Mouse (Mus musculus) ovary, postnatal 10 days (tissue): ENCODE data around the gene Rspo1.
"Not testable (repeated sequence)": the region's sequence is repeated elsewhere in the genome, so short reads cannot be mapped to it uniquely, and the experiment has no call there.

Experiments
- DNase-seq: peaks from one replicate; pipeline ENCODE4 v3.0.0; 2022; ENCODE audit warnings: low spot score

Rspo1 gene

GRCm38 (mm10) chr4:124985671-124986602 lies at the start of gene Rspo1:
Gene Rspo1, plus strand, starts transcription at chr4:124986430.
- DNase-seq = no peak

DNA sequence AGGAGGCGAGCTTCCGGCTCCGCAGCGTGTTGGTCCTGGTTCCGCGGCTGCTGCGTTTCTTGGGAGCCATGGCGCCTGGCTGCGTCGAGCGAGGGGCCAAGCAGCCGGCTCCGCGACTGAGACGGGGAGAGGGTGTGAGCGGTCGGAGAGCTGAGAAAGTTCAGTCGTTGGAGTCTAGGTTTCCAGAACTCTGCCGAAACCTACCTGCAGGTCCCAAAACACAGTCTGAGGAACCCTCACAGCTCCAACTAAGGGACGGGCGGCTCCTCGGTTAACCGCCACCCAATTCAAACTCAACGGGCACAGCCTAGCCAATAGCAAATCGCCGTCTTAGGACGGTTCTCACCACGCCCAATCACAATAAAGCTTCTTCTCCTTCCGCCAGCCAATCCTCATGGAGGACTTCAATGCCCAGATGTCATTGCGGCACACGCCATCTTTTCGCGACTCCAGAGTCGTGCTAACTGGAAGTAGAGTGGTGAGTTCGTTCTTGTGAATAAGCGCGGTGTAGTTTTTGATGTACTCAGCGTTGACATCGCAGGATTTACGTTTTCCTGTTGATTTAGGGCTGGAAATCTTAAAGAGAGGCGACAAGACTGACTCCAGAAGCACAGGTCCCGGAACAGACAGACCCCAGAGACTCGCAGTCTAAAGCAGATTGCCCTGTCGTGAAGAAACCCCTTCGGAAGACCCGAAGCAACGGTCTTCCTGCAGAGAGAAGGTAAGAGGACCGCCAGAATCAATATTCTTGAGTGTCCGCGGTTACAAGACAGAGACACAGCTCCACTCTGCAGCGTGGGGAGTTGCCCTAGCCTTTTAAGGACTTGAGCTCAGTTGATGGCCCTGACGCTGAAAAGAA lies 49.4 kb upstream of the Rspo1 start, which contains the start of gene 9930104L06Rik:
Gene 9930104L06Rik (plus strand): TSS at position 436 of the 859 bp plus-strand sequence.
- peak; percentile 83 for DNase-seq

DNA sequence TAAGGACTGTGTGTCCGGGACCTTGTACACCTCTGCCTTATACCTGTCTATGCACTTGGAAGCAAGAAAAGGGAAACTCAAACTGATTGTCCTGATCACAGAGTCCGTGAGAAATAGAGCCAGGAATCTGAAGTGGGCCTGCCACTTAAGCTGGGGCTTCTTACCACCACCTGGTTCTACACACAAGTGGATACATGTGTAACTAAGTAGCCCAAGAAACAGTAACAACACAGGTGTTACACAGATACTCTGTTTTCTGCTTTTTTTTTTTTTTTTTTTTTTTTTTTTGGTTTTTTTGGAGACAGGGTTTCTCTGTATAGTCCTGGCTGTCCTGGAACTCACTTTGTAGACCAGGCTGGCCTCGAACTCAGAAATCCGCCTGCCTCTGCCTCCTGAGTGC lies 47.0 kb upstream of the Rspo1 start, which contains the start of gene Cdca8:
Gene Cdca8 (minus strand): TSS at position 101 of the 400 bp plus-strand sequence.
- DNase-seq = not testable (repeated sequence)

GRCm38 (mm10) chr4:124943022-124943421 lies 43.2 kb upstream of the Rspo1 start:
- peak; percentile 73 for DNase-seq

DNA sequence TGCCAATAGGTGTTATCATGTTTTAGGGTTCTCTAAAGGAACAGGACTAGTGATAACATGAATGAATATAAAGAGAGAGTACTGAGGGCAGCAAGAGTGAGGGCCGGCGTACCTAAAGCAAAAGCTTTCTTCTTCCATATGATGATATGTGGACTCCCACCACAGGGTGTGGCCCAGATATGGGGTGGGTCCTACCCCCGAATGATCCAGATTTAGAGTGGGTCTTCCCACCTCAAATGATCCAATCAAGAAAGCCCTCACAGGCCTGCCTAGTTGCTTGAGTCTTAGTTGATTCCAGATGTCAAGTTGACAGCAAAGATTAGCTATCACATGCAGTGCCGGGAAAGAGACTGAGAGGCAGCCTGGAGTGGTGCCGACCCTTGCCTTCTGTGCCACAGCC lies 42.4 kb upstream of the Rspo1 start:
- no peak for DNase-seq

DNA sequence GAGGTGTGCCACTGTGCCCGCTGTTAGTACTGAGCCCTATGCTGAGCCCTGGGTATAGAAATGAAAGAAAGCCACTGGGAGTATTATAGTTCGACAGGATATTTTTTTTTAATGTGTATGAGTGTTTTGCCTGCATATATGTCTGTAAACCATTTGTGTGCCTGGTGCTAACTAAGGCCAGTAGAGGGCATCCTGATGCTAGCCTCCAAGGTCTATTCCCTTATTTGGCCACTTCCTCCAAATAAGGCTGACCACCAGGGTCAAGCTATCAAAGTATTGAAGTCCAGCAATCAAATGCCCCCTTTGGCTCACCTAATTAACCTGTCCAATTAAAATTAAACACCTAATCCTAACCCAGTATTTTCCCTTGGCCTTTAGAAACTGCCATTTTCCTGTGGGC lies 41.3 kb upstream of the Rspo1 start:
- no peak for DNase-seq

- no peak for DNase-seq
Measured at GRCm38 (mm10) chr4:124949488-124949887, 36.7 kb upstream of the Rspo1 start.

DNA sequence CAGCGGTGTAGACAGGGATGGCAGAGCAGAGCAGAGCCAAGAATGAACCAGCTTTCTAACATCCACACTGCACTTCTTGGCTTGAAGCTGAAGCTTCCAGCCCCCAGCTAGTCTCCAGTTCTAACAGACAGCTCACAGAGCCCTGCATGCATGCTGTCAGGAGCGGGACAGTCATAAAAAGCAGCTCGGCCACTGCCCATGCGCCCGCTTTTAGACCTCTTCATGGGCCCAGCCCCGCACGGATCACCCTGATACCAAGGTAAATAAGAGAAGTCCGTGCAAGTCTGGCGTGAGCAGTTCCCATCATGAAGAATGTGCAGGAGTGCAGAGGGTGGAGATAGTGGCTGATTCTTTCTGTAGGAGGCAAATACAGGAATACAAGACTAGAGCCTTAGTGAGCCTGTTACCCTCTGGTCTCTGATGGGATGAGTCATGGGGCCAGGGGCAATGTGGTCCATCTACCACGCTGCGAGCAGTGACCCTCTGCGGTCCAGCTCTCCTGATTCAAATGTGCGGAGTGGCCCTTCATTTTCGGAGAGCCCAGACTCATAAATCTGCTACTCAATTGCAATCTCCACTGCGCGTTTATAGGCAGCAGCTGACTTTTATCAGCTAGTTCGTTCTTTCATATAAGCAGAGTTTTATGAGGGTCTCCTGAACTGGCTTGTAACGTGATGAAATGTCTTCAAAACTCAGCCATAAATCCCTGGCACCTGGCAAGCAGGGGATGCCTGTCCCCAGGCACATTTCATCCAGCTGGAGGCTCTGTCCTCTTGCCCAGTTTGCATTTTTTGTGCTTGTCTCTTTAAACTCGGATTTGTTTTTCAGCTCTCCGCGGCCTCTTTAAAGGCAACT lies 35.8 kb upstream of the Rspo1 start:
- DNase-seq = no peak

GRCm38 (mm10) chr4:124951036-124951433 lies 35.2 kb upstream of the Rspo1 start:
- no peak for DNase-seq

- no peak for DNase-seq
Measured at GRCm38 (mm10) chr4:124953546-124953945, 32.7 kb upstream of the Rspo1 start.

DNA sequence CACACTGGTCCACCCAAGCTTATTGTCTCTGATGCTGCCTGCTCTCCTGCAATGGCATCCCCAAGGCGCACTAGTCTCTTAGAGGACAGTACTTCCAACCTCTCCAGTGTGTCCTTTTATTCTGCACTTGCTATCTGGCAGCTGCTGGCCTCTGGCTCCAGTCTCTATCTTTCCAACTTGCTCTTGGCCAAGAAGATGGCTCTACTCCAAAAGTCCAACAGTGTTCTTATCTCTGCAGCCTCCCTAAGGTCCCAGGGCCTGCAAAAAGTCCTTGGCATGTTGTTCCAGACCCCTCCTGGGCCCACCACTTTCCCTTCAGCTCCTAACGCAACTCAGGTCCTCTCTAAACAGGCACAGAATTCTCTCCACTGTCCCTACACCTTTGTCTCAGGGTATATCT lies 28.9 kb upstream of the Rspo1 start:
- DNase-seq = no peak

GRCm38 (mm10) chr4:124959062-124959461 lies 27.2 kb upstream of the Rspo1 start:
- DNase-seq = no peak

- no peak for DNase-seq
Measured at GRCm38 (mm10) chr4:124960940-124961339, 25.3 kb upstream of the Rspo1 start.

DNA sequence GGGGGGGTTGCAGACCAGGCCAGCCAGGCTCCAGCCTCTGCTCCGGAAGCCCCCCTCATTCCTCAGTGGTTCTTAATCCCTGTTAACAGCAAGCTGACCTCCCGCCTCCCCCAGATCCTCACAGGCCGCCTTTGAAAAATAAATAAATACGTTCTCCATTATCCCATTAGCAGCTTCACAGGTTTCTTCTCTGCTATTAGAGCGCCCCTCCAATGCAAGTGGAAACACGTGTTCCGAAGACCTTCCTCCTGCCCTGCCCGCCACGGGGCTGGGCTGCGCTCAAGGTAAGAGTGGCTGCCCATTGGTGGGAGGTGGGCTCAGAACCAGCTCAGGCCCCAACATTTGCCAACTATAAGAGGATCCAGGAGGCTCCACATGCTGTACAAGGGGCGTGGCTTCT lies 23.7 kb upstream of the Rspo1 start:
- DNase-seq = no peak

DNA sequence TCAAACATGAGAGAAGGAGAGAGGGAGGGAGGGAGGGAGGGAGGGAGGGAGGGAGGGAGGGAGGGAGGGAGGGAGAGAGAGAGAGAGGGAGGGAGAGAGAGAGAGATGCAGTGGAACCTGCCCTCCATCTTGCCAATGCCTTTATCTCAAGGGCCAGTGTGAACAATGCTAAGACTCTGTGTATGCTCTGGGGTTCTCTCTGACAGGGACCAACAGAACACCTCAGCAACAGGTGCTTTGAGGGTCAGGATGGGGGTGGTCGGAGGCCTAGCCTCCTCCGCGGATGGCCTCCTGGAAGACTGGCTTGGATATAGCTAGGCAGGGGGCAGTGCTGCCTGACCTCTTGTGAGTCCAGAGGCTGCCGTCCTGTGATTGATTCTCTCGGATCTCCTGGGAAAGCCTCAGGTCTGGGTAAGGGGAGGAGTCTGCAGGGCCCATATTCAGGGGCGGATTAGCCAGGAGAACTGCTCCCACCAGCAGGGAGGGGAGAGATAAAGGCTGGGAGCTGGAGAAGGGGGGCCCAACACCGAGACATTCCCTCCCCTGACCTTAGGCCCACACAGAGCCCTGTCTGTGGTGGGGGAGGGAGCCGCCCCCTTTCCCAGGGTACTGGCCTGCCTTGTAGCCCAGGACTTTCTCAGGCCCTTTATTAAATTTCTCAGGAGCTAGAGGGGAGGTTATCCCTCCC lies 21.2 kb upstream of the Rspo1 start:
- no peak for DNase-seq

GRCm38 (mm10) chr4:124968711-124969110 lies 17.5 kb upstream of the Rspo1 start:
- no peak for DNase-seq

GRCm38 (mm10) chr4:124969219-124969848 lies 16.9 kb upstream of the Rspo1 start:
- DNase-seq = no peak

GRCm38 (mm10) chr4:124970194-124970593 lies 16.0 kb upstream of the Rspo1 start:
- DNase-seq = no peak

GRCm38 (mm10) chr4:124970677-124971076 lies 15.6 kb upstream of the Rspo1 start:
- no peak for DNase-seq

GRCm38 (mm10) chr4:124971094-124971493 lies 15.1 kb upstream of the Rspo1 start:
- DNase-seq = no peak

GRCm38 (mm10) chr4:124972316-124972715 lies 13.9 kb upstream of the Rspo1 start:
- DNase-seq = no peak
